In the genomic region with DNA sequence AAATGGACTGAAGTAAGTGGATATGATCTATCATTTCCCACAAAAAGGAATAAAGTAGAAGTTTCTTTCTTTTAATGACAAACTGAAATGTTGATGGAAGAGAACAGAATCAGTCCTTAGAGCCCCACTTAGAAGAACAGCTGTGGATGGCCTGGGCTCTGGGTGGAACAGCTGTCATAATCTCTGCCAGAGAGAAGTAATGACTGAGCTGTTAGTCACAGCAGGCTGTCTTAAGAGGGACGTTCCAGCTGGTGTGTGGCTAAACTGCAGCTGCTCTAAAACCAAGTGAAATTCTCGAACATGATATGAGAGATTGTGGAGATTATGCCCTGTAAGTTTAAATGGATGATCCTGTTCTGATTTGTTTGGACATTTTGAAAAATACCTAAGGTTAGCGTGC, we compare ENCODE assay signal across 14 mouse cellular contexts. TPM values are rescaled to one million over a fixed set of nuclear protein-coding genes. Genes with fewer than 3 reads are reported as not detected.
DNase-seq lines count a peak whose midpoint lies in the region; TF ChIP-seq lines count a peak whose summit lies in the region.
"Had no signal": no experiment of that assay in that cellular context is flagged by ENCODE, and none has a peak within 500 bp of the region (broad histone marks: within the 10 kb centered on the region; RNA-seq: fewer than 3 reads in every experiment).

No protein-coding gene starts in this region.

- H3K27me3 ChIP-seq in myocyte (ENCODE audit: control insufficient read depth, insufficient read depth, insufficient read length), result no peaks in the 10 kb centered on the region
- H3K27me3 ChIP-seq: megakaryocyte, embryonic 14.5 days had no signal

- H3K79me2 ChIP-seq in myocyte (ENCODE audit: control insufficient read depth, insufficient read depth), result peaks cover 3% of the 10 kb centered on the region

- H3K36me3 ChIP-seq in myocyte (ENCODE audit: control insufficient read depth, insufficient read depth), result peaks cover 63% of the 10 kb centered on the region

- H3K4me3 ChIP-seq in myocyte, result no peak overlapping the region
- H3K4me3 ChIP-seq: erythroblast, embryonic 14.5 days; megakaryocyte, embryonic 14.5 days had no signal

- peak; percentile 35 for DNase-seq in gastrocnemius, adult 18-20 months (ENCODE audit: low spot score)
- no peak for DNase-seq in gastrocnemius, postnatal 10 days
- peak; percentile 27 for DNase-seq in kidney, postnatal 14 days
- no peak for DNase-seq in kidney, postnatal 36 days
- peak; percentile 61 for DNase-seq in NIH3T3 (ENCODE audit: low read depth)
- no peak for DNase-seq in spleen, postnatal 4 days (ENCODE audit: low spot score in 2 of 2)
- no peak for DNase-seq in cerebellum, adult 9-11 months
- DNase-seq: cerebellum, postnatal 10 days; liver had no signal

- no peak for TF ChIP-seq POLR2A in myocyte (IDR thresholded peaks at IDR 0.05; ENCODE audit: insufficient read length, low read depth)

- no peak overlapping the region for H3ac ChIP-seq in myocyte (ENCODE audit: control insufficient read depth, insufficient read length)

- H3K4me2 ChIP-seq in myocyte (ENCODE audit: low read depth), result peak overlapping the region; percentile 61

TF ChIP-seq in myocyte, 11 proteins besides CTCF, POLR2A, EP300 and RAD21:
- TF ChIP-seq POLR2AphosphoS2 (IDR thresholded peaks at IDR 0.05; ENCODE audit: insufficient read length, low read depth) (peak; percentile 16), MYOG (IDR thresholded peaks at IDR 0.05; ENCODE audit: control insufficient read depth in 1 of 3, insufficient read depth in 1 of 3, insufficient read length in 2 of 3, low read depth in 2 of 3) (peak; percentile 75 to 100 (median 96)), MAX (IDR thresholded peaks at IDR 0.05; ENCODE audit: low read depth) (no peak), E2F4 (IDR thresholded peaks at IDR 0.05; ENCODE audit: insufficient read depth) (no peak), SRF (IDR thresholded peaks at IDR 0.05; ENCODE audit: control insufficient read depth, insufficient read length, low read depth) (no peak), USF1 (IDR thresholded peaks at IDR 0.05; ENCODE audit: low read depth) (no peak), MYOD1 (IDR thresholded peaks at IDR 0.05; ENCODE audit: control insufficient read depth in 1 of 3, insufficient read length in 2 of 3, low read depth in 2 of 3) (peak; percentile 95 to 100 (median 98)), CEBPB (IDR thresholded peaks at IDR 0.05; ENCODE audit: insufficient read depth, poor library complexity, severe bottlenecking) (0 out of 2 replicates have a peak, but pooled peaks have one; percentile 2), TCF12 (IDR thresholded peaks at IDR 0.05; ENCODE audit: insufficient read depth, poor library complexity, severe bottlenecking) (peak; percentile 100), REST (IDR thresholded peaks at IDR 0.05; ENCODE audit: insufficient read depth, insufficient read length) (no peak), TCF3 (IDR thresholded peaks at IDR 0.05; ENCODE audit: insufficient read length, low read depth) (peak; percentile 95)

RNA-seq across cellular contexts. Expression of gene Tmem236, which starts 37.4 kb away (rescaled TPM):
- under 1 TPM; 0.21 to 0.31 TPM for total RNA-seq in gastrocnemius, adult 18-20 months (2021)
- under 1 TPM; 0.31 to 0.59 TPM for total RNA-seq in gastrocnemius, postnatal 10 days (2021)
- 0.08 TPM for polyA plus RNA-seq in myocyte (2012; fragmentation: generic; extraction: Trizol)
- polyA plus RNA-seq: erythroblast, embryonic 14.5 days; gonadal fat pad, adult 2 months; inflammation-experienced regulatory T-cells, adult 6 months had no signal

Comparison
In these comparisons a context has a peak if more than half of its experiments do, and no peak if none do; other contexts are left out.
1. DNase-seq: peak in gastrocnemius, adult 18-20 months (single experiment), kidney, postnatal 14 days (single experiment) and NIH3T3 (single experiment); none in gastrocnemius, postnatal 10 days (single experiment), kidney, postnatal 36 days (0 of 2), spleen, postnatal 4 days (0 of 2) and cerebellum, adult 9-11 months (single experiment).